Mouse (Mus musculus): ENCODE measurements around the gene Ick. TPM values are rescaled to one million over a fixed set of nuclear protein-coding genes. Genes with fewer than 3 reads are reported as not detected.

The Ick gene
- polyA plus RNA-seq, 1 experiment from 2014 or later: 23.4 TPM

GRCm38 (mm10) chr9:78095686-78096085, 13.3 kb upstream of the Ick start:
- Histone ChIP-seq H3K27ac (replicated peaks; ENCODE audit: low read depth, low read length) (no peak overlapping the region), H3K4me1 (ENCODE audit: control insufficient read depth, insufficient read depth, low read length) (no peaks in the 10 kb centered on the region), H3K4me2 (ENCODE audit: low read depth, low read length) (no peak overlapping the region), H3K9ac (ENCODE audit: low read depth, low read length) (no peak overlapping the region), H3K9me3 (ENCODE audit: control insufficient read depth, low read length) (0 out of 2 replicates have a peak, but pooled peaks cover 5% of the 10 kb centered on the region), H3K27me3 (replicated peaks; ENCODE audit: control insufficient read depth, insufficient read depth, low read length) (no peaks in the 10 kb centered on the region), H3K4me3 (ENCODE audit: low read depth, low read length) (no peak overlapping the region), H3K36me3 (ENCODE audit: control insufficient read depth, insufficient read depth, low read length) (peaks cover 68% of the 10 kb centered on the region)
- WGBS: 92% methylated on average over 12 of the region's 12 CpGs
- DNase-seq (ENCODE audit: low spot score): no peak
- ATAC-seq (ENCODE audit: low read depth): no peak

DNA sequence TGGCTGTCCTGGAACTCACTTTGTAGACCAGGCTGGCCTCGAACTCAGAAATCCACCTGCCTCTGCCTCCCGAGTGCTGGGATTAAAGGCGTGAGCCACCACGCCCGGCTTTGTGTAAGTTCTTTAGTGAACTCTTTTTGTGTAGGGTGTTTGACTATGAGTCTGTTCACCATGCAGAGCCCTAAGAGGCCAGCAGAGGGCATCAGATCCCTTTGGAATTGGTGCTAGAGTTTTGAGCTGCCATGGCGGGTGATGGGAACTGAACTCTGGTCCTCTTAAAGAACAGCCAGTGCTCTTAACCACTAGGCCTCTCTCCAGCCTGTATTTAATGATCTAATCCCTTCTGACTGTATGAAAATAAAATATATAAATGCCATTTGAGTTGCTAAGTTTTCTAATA, 12.6 kb upstream of the Ick start:
- H3K4me1 ChIP-seq (ENCODE audit: control insufficient read depth, insufficient read depth, low read length): no peaks in the 10 kb centered on the region
- WGBS: 97% methylated on average over 6 of the region's 6 CpGs
- ATAC-seq (ENCODE audit: low read depth): no peak
- H3K27me3 ChIP-seq (replicated peaks; ENCODE audit: control insufficient read depth, insufficient read depth, low read length): no peaks in the 10 kb centered on the region
- H3K27ac ChIP-seq (replicated peaks; ENCODE audit: low read depth, low read length): no peak overlapping the region
- H3K9me3 ChIP-seq (ENCODE audit: control insufficient read depth, low read length): 0 out of 2 replicates have a peak, but pooled peaks cover 5% of the 10 kb centered on the region
- H3K9ac ChIP-seq (ENCODE audit: low read depth, low read length): no peak overlapping the region
- no peak overlapping the region for H3K4me2 ChIP-seq (ENCODE audit: low read depth, low read length)
- no peak for DNase-seq (ENCODE audit: low spot score)
- no peak overlapping the region for H3K4me3 ChIP-seq (ENCODE audit: low read depth, low read length)
- H3K36me3 ChIP-seq (ENCODE audit: control insufficient read depth, insufficient read depth, low read length): peaks cover 74% of the 10 kb centered on the region

DNA sequence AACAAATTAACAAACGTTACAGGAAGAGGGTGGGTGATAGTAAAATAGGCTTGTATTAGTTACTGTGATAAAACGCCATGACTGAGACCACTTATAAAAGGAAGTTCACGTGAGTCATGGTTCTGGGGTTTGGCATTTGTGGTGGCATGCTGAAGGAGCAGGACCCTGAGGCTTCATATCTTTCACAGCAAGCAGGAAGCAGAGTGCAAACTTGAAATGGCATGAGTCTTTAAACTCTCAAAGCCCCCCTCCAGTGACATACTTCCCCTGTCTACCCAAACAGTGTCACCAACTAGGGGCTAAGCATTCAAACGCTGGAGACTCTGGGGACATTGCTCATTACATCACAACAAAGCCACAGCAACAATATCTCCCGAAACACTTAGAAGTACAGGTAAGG, 8.0 kb upstream of the Ick start:
- Histone ChIP-seq H3K9me3 (ENCODE audit: control insufficient read depth, low read length) (0 out of 2 replicates have a peak, but pooled peaks cover 5% of the 10 kb centered on the region), H3K27me3 (replicated peaks; ENCODE audit: control insufficient read depth, insufficient read depth, low read length) (no peaks in the 10 kb centered on the region), H3K36me3 (ENCODE audit: control insufficient read depth, insufficient read depth, low read length) (peaks cover 72% of the 10 kb centered on the region), H3K4me1 (ENCODE audit: control insufficient read depth, insufficient read depth, low read length) (no peaks in the 10 kb centered on the region), H3K4me3 (ENCODE audit: low read depth, low read length) (no peak overlapping the region), H3K4me2 (ENCODE audit: low read depth, low read length) (no peak overlapping the region), H3K27ac (replicated peaks; ENCODE audit: low read depth, low read length) (no peak overlapping the region), H3K9ac (ENCODE audit: low read depth, low read length) (no peak overlapping the region)
- 80% methylated on average over 5 of the region's 5 CpGs for WGBS
- DNase-seq (ENCODE audit: low spot score): no peak
- ATAC-seq (ENCODE audit: low read depth): no peak

GRCm38 (mm10) chr9:78101431-78101830, 7.6 kb upstream of the Ick start:
- H3K36me3 ChIP-seq (ENCODE audit: control insufficient read depth, insufficient read depth, low read length): peaks cover 71% of the 10 kb centered on the region

DNA sequence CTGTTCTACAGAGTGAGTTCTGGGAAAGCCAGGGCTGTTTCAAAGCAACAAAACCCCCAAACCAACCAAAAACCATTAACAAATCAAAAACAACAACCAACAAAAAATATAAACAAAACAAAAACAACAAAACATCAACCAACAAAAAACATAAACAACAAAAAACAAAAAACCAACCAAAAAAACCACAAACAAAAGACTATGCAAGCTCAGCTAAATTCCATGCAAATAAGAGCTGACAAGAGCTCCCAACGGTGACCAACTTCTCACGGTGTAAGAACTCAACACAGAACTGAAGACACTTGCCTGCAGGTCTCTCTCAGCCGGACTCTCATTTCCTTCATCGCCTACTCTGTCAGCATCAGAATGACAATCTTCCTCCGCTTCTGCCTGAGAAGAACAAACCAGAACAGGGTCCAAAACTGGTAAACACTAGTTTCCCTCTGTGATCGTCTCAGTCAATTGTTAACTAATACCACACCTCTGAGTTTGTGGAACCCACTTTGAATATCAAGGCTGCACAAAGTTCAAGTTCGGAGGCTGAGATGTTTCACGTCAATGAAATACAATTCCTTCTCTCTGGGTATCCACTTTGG, 4.9 kb upstream of the Ick start:
- no peak for DNase-seq (ENCODE audit: low spot score)
- WGBS: 88% methylated on average over 8 of the region's 8 CpGs
- Histone ChIP-seq H3K9me3 (ENCODE audit: control insufficient read depth, low read length) (no peaks in the 10 kb centered on the region), H3K27me3 (replicated peaks; ENCODE audit: control insufficient read depth, insufficient read depth, low read length) (no peaks in the 10 kb centered on the region), H3K27ac (replicated peaks; ENCODE audit: low read depth, low read length) (no peak overlapping the region), H3K4me2 (ENCODE audit: low read depth, low read length) (no peak overlapping the region), H3K36me3 (ENCODE audit: control insufficient read depth, insufficient read depth, low read length) (peaks cover 46% of the 10 kb centered on the region), H3K4me3 (ENCODE audit: low read depth, low read length) (no peak overlapping the region), H3K9ac (ENCODE audit: low read depth, low read length) (no peak overlapping the region), H3K4me1 (ENCODE audit: control insufficient read depth, insufficient read depth, low read length) (peaks cover 8% of the 10 kb centered on the region)
- no peak for ATAC-seq (ENCODE audit: low read depth)

More at GRCm38 (mm10) chr9:78101431-78101830, 7.6 kb upstream of the Ick start:
- 64% methylated on average over 4 of the region's 4 CpGs for WGBS
- no peaks in the 10 kb centered on the region for H3K4me1 ChIP-seq (ENCODE audit: control insufficient read depth, insufficient read depth, low read length)
- no peak overlapping the region for H3K4me2 ChIP-seq (ENCODE audit: low read depth, low read length)
- no peaks in the 10 kb centered on the region for H3K27me3 ChIP-seq (replicated peaks; ENCODE audit: control insufficient read depth, insufficient read depth, low read length)
- 0 out of 2 replicates have a peak, but pooled peaks cover 5% of the 10 kb centered on the region for H3K9me3 ChIP-seq (ENCODE audit: control insufficient read depth, low read length)
- H3K9ac ChIP-seq (ENCODE audit: low read depth, low read length): no peak overlapping the region
- no peak overlapping the region for H3K27ac ChIP-seq (replicated peaks; ENCODE audit: low read depth, low read length)
- H3K4me3 ChIP-seq (ENCODE audit: low read depth, low read length): no peak overlapping the region
- ATAC-seq (ENCODE audit: low read depth) (no peak), DNase-seq (ENCODE audit: low spot score) (no peak)

GRCm38 (mm10) chr9:78104973-78105372, 4.0 kb upstream of the Ick start:
- Histone ChIP-seq H3K36me3 (ENCODE audit: control insufficient read depth, insufficient read depth, low read length) (peaks cover 38% of the 10 kb centered on the region), H3K4me2 (ENCODE audit: low read depth, low read length) (no peak overlapping the region), H3K27me3 (replicated peaks; ENCODE audit: control insufficient read depth, insufficient read depth, low read length) (no peaks in the 10 kb centered on the region), H3K27ac (replicated peaks; ENCODE audit: low read depth, low read length) (no peak overlapping the region), H3K4me3 (ENCODE audit: low read depth, low read length) (no peak overlapping the region), H3K4me1 (ENCODE audit: control insufficient read depth, insufficient read depth, low read length) (peaks cover 14% of the 10 kb centered on the region), H3K9me3 (ENCODE audit: control insufficient read depth, low read length) (no peaks in the 10 kb centered on the region), H3K9ac (ENCODE audit: low read depth, low read length) (no peak overlapping the region)
- WGBS: 91% methylated on average over 6 of the region's 6 CpGs
- ATAC-seq (ENCODE audit: low read depth): no peak
- no peak for DNase-seq (ENCODE audit: low spot score)

DNA sequence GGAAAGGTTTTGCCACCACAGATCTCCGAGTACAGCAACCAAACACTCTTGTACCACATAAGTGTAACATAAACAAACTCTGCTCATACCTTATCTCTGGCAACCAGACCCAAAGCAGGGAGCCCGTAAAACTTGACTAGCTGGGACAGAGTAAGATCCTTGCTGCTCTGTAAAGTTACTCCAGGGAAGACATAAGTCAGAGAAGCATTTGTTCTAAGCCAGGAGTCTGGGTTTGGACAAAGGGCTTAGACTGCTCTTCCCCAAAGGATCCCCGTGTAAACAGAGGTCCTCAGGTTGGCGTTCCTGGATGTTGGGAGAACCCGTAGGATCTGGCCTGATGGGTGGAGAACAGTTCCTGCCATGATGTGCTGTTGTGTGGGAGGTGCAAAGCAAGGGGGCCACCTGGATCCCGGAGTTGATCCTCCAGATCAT, 3.5 kb upstream of the Ick start:
- H3K27me3 ChIP-seq (replicated peaks; ENCODE audit: control insufficient read depth, insufficient read depth, low read length): no peaks in the 10 kb centered on the region
- no peak overlapping the region for H3K4me2 ChIP-seq (ENCODE audit: low read depth, low read length)
- no peak for ATAC-seq (ENCODE audit: low read depth)
- no peak overlapping the region for H3K9ac ChIP-seq (ENCODE audit: low read depth, low read length)
- H3K4me1 ChIP-seq (ENCODE audit: control insufficient read depth, insufficient read depth, low read length): peaks cover 14% of the 10 kb centered on the region
- DNase-seq (ENCODE audit: low spot score): no peak
- H3K9me3 ChIP-seq (ENCODE audit: control insufficient read depth, low read length): no peaks in the 10 kb centered on the region
- no peak overlapping the region for H3K27ac ChIP-seq (replicated peaks; ENCODE audit: low read depth, low read length)
- no peak overlapping the region for H3K4me3 ChIP-seq (ENCODE audit: low read depth, low read length)
- 82% methylated on average over 6 of the region's 6 CpGs for WGBS
- peaks cover 32% of the 10 kb centered on the region for H3K36me3 ChIP-seq (ENCODE audit: control insufficient read depth, insufficient read depth, low read length)

GRCm38 (mm10) chr9:78106821-78107220, 2.2 kb upstream of the Ick start:
- ATAC-seq (ENCODE audit: low read depth) (no peak), DNase-seq (ENCODE audit: low spot score) (no peak)
- H3K9me3 ChIP-seq (ENCODE audit: control insufficient read depth, low read length): no peaks in the 10 kb centered on the region
- WGBS: 62% methylated on average over 4 of the region's 4 CpGs
- no peaks in the 10 kb centered on the region for H3K27me3 ChIP-seq (replicated peaks; ENCODE audit: control insufficient read depth, insufficient read depth, low read length)
- H3K27ac ChIP-seq (replicated peaks; ENCODE audit: low read depth, low read length): no peak overlapping the region
- H3K9ac ChIP-seq (ENCODE audit: low read depth, low read length): peak overlapping the region; percentile 89
- H3K4me1 ChIP-seq (ENCODE audit: control insufficient read depth, insufficient read depth, low read length): peaks cover 14% of the 10 kb centered on the region
- peaks cover 23% of the 10 kb centered on the region; the same call in 1 of the 2 replicates for H3K36me3 ChIP-seq (ENCODE audit: control insufficient read depth, insufficient read depth, low read length)
- peak overlapping the region; percentile 91 for H3K4me2 ChIP-seq (ENCODE audit: low read depth, low read length)
- H3K4me3 ChIP-seq (ENCODE audit: low read depth, low read length): peak overlapping the region; percentile 92

DNA sequence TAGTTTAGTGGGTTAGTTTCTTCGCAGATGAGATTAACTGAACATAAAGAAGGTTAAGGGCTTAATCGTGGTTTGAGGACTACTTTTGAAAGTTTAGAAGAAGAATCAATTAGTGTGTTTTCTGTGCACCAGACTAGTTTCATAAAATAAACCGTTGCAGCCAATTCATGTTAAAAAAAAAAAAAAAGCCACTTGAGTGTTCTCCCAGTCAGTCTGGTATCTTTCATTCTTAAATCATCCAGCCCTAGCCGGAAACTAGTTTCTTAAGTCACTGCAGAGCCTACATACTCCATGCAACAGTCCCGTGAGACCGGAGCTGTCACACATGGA, 1.4 kb upstream of the Ick start:
- peak overlapping the region; percentile 91 for H3K4me2 ChIP-seq (ENCODE audit: low read depth, low read length)
- H3K9ac ChIP-seq (ENCODE audit: low read depth, low read length): peak overlapping the region; percentile 89
- ATAC-seq (ENCODE audit: low read depth) (no peak), DNase-seq (ENCODE audit: low spot score) (peak; percentile 80)
- 14% methylated on average over 6 of the region's 6 CpGs for WGBS
- H3K4me3 ChIP-seq (ENCODE audit: low read depth, low read length): peak overlapping the region; percentile 92
- H3K9me3 ChIP-seq (ENCODE audit: control insufficient read depth, low read length): no peaks in the 10 kb centered on the region
- H3K27me3 ChIP-seq (replicated peaks; ENCODE audit: control insufficient read depth, insufficient read depth, low read length): no peaks in the 10 kb centered on the region
- H3K4me1 ChIP-seq (ENCODE audit: control insufficient read depth, insufficient read depth, low read length): peaks cover 14% of the 10 kb centered on the region
- peak overlapping the region; percentile 92; the same call in 1 of the 2 replicates for H3K27ac ChIP-seq (replicated peaks; ENCODE audit: low read depth, low read length)
- peaks cover 21% of the 10 kb centered on the region; the same call in 1 of the 2 replicates for H3K36me3 ChIP-seq (ENCODE audit: control insufficient read depth, insufficient read depth, low read length)
